Mouse (Mus musculus): ENCODE results near the gene Cpsf3. TPM values are rescaled to one million over a fixed set of nuclear protein-coding genes. Genes with fewer than 3 reads are reported as not detected.

Cpsf3 gene
- polyA plus RNA-seq, 1 experiment from 2014 or later, result 117 TPM

- H3K9me3 ChIP-seq (ENCODE audit: control insufficient read depth, low read length), result no peaks in the 10 kb centered on the region
- no peak overlapping the region for H3K27ac ChIP-seq (ENCODE audit: low read length)
- no peaks in the 10 kb centered on the region for H3K4me1 ChIP-seq (replicated peaks; ENCODE audit: control insufficient read depth, insufficient read depth, low read length)
- no peak overlapping the region for H3K4me3 ChIP-seq (replicated peaks; ENCODE audit: low read length)
- ATAC-seq, result no peak
- H3K27me3 ChIP-seq (replicated peaks; ENCODE audit: control insufficient read depth, insufficient read depth, low read length), result no peaks in the 10 kb centered on the region
- WGBS, result 90% methylated on average over 4 of the region's 4 CpGs
- no peak overlapping the region for H3K4me2 ChIP-seq (ENCODE audit: low read length)
- H3K9ac ChIP-seq (replicated peaks; ENCODE audit: low read depth, low read length), result no peak overlapping the region
- H3K36me3 ChIP-seq (ENCODE audit: control insufficient read depth, insufficient read depth), result peaks cover 11% of the 10 kb centered on the region
Observed at GRCm38 (mm10) chr12:21265501-21265900, 19.7 kb upstream of the Cpsf3 start.

GRCm38 (mm10) chr12:21265946-21266783 lies 19.0 kb upstream of the Cpsf3 start:
- H3K9me3 ChIP-seq (ENCODE audit: control insufficient read depth, low read length), result no peaks in the 10 kb centered on the region
- no peak overlapping the region for H3K4me3 ChIP-seq (replicated peaks; ENCODE audit: low read length)
- H3K4me1 ChIP-seq (replicated peaks; ENCODE audit: control insufficient read depth, insufficient read depth, low read length), result no peaks in the 10 kb centered on the region
- WGBS, result 76% methylated on average over 14 of the region's 14 CpGs
- no peak overlapping the region for H3K27ac ChIP-seq (ENCODE audit: low read length)
- ATAC-seq, result peak; percentile 90
- no peaks in the 10 kb centered on the region for H3K27me3 ChIP-seq (replicated peaks; ENCODE audit: control insufficient read depth, insufficient read depth, low read length)
- no peak overlapping the region for H3K4me2 ChIP-seq (ENCODE audit: low read length)
- no peak overlapping the region for H3K9ac ChIP-seq (replicated peaks; ENCODE audit: low read depth, low read length)
- H3K36me3 ChIP-seq (ENCODE audit: control insufficient read depth, insufficient read depth), result peaks cover 13% of the 10 kb centered on the region

GRCm38 (mm10) chr12:21266784-21267098 lies 18.4 kb upstream of the Cpsf3 start:
- no peak overlapping the region for H3K9ac ChIP-seq (replicated peaks; ENCODE audit: low read depth, low read length)
- H3K36me3 ChIP-seq (ENCODE audit: control insufficient read depth, insufficient read depth), result peaks cover 14% of the 10 kb centered on the region
- H3K27me3 ChIP-seq (replicated peaks; ENCODE audit: control insufficient read depth, insufficient read depth, low read length), result no peaks in the 10 kb centered on the region
- H3K9me3 ChIP-seq (ENCODE audit: control insufficient read depth, low read length), result no peaks in the 10 kb centered on the region
- no peak; the same call in 1 of the 2 replicates for ATAC-seq
- no peak overlapping the region for H3K4me2 ChIP-seq (ENCODE audit: low read length)
- H3K27ac ChIP-seq (ENCODE audit: low read length), result no peak overlapping the region
- 87% methylated on average over 2 of the region's 2 CpGs for WGBS
- no peaks in the 10 kb centered on the region for H3K4me1 ChIP-seq (replicated peaks; ENCODE audit: control insufficient read depth, insufficient read depth, low read length)
- no peak overlapping the region for H3K4me3 ChIP-seq (replicated peaks; ENCODE audit: low read length)

GRCm38 (mm10) chr12:21268083-21268616 lies 17.0 kb upstream of the Cpsf3 start:
- Histone ChIP-seq H3K36me3 (ENCODE audit: control insufficient read depth, insufficient read depth) (peaks cover 12% of the 10 kb centered on the region), H3K9ac (replicated peaks; ENCODE audit: low read depth, low read length) (no peak overlapping the region), H3K4me3 (replicated peaks; ENCODE audit: low read length) (no peak overlapping the region), H3K27me3 (replicated peaks; ENCODE audit: control insufficient read depth, insufficient read depth, low read length) (no peaks in the 10 kb centered on the region), H3K27ac (ENCODE audit: low read length) (no peak overlapping the region), H3K4me2 (ENCODE audit: low read length) (no peak overlapping the region), H3K4me1 (replicated peaks; ENCODE audit: control insufficient read depth, insufficient read depth, low read length) (no peaks in the 10 kb centered on the region), H3K9me3 (ENCODE audit: control insufficient read depth, low read length) (no peaks in the 10 kb centered on the region)
- WGBS, result 91% methylated on average over 8 of the region's 8 CpGs
- no peak for ATAC-seq

- ATAC-seq, result no peak
Observed at GRCm38 (mm10) chr12:21274446-21274845, 10.7 kb upstream of the Cpsf3 start.

GRCm38 (mm10) chr12:21277352-21277864 lies 7.8 kb upstream of the Cpsf3 start:
- Histone ChIP-seq H3K9me3 (ENCODE audit: control insufficient read depth, low read length) (no peaks in the 10 kb centered on the region), H3K4me2 (ENCODE audit: low read length) (no peak overlapping the region), H3K36me3 (ENCODE audit: control insufficient read depth, insufficient read depth) (no peaks in the 10 kb centered on the region), H3K4me1 (replicated peaks; ENCODE audit: control insufficient read depth, insufficient read depth, low read length) (no peaks in the 10 kb centered on the region), H3K27me3 (replicated peaks; ENCODE audit: control insufficient read depth, insufficient read depth, low read length) (no peaks in the 10 kb centered on the region), H3K27ac (ENCODE audit: low read length) (no peak overlapping the region), H3K4me3 (replicated peaks; ENCODE audit: low read length) (no peak overlapping the region), H3K9ac (replicated peaks; ENCODE audit: low read depth, low read length) (no peak overlapping the region)
- WGBS, result 69% methylated on average over 1 of the region's 1 CpGs
- no peak for ATAC-seq

More at GRCm38 (mm10) chr12:21274446-21274845, 10.7 kb upstream of the Cpsf3 start:
- no peak overlapping the region for H3K27ac ChIP-seq (ENCODE audit: low read length)
- no peaks in the 10 kb centered on the region for H3K9me3 ChIP-seq (ENCODE audit: control insufficient read depth, low read length)
- H3K4me2 ChIP-seq (ENCODE audit: low read length), result no peak overlapping the region
- no peaks in the 10 kb centered on the region for H3K4me1 ChIP-seq (replicated peaks; ENCODE audit: control insufficient read depth, insufficient read depth, low read length)
- peaks cover 6% of the 10 kb centered on the region; the same call in 1 of the 2 replicates for H3K36me3 ChIP-seq (ENCODE audit: control insufficient read depth, insufficient read depth)
- WGBS, result 69% methylated on average over 7 of the region's 7 CpGs
- H3K27me3 ChIP-seq (replicated peaks; ENCODE audit: control insufficient read depth, insufficient read depth, low read length), result no peaks in the 10 kb centered on the region
- no peak overlapping the region for H3K9ac ChIP-seq (replicated peaks; ENCODE audit: low read depth, low read length)
- no peak overlapping the region for H3K4me3 ChIP-seq (replicated peaks; ENCODE audit: low read length)

- no peaks in the 10 kb centered on the region for H3K27me3 ChIP-seq (replicated peaks; ENCODE audit: control insufficient read depth, insufficient read depth, low read length)
- H3K9ac ChIP-seq (replicated peaks; ENCODE audit: low read depth, low read length), result peak overlapping the region; percentile 91
- under 1% methylated on average over 47 of the region's 47 CpGs for WGBS
- ATAC-seq, result peak; percentile 84
- H3K36me3 ChIP-seq (ENCODE audit: control insufficient read depth, insufficient read depth), result peaks cover 5% of the 10 kb centered on the region; the same call in 1 of the 2 replicates
- peak overlapping the region; percentile 78 for H3K27ac ChIP-seq (ENCODE audit: low read length)
- H3K9me3 ChIP-seq (ENCODE audit: control insufficient read depth, low read length), result no peaks in the 10 kb centered on the region
- peak overlapping the region; percentile 95 for H3K4me3 ChIP-seq (replicated peaks; ENCODE audit: low read length)
- H3K4me1 ChIP-seq (replicated peaks; ENCODE audit: control insufficient read depth, insufficient read depth, low read length), result peaks cover 29% of the 10 kb centered on the region
- peak overlapping the region; percentile 79 for H3K4me2 ChIP-seq (ENCODE audit: low read length)
Observed at GRCm38 (mm10) chr12:21285508-21286242, 484 bp downstream of the Cpsf3 start.

- H3K4me3 ChIP-seq (replicated peaks; ENCODE audit: low read length), result peak within 1 kb of the TSS; percentile 95
- WGBS, result 0% methylated on average over 28 of the region's 28 CpGs
Observed at GRCm38 (mm10) chr12:21286243-21286622, 1.0 kb downstream of the Cpsf3 start, which contains the start of gene Itgb1bp1. TSS of gene Itgb1bp1 (minus strand) at chr12:21286284.

More at GRCm38 (mm10) chr12:21286243-21286622, 1.0 kb downstream of the Cpsf3 start, which contains the start of gene Itgb1bp1:
- Histone ChIP-seq H3K36me3 (ENCODE audit: control insufficient read depth, insufficient read depth) (peaks cover 8% of the 10 kb centered on the region), H3K27ac (ENCODE audit: low read length) (peak within 1 kb of the TSS; percentile 93), H3K4me2 (ENCODE audit: low read length) (peak within 1 kb of the TSS; percentile 79), H3K4me1 (replicated peaks; ENCODE audit: control insufficient read depth, insufficient read depth, low read length) (peaks cover 29% of the 10 kb centered on the region), H3K9me3 (ENCODE audit: control insufficient read depth, low read length) (no peaks in the 10 kb centered on the region), H3K27me3 (replicated peaks; ENCODE audit: control insufficient read depth, insufficient read depth, low read length) (no peaks in the 10 kb centered on the region), H3K9ac (replicated peaks; ENCODE audit: low read depth, low read length) (peak within 1 kb of the TSS; percentile 91)
- ATAC-seq, result peak; percentile 97
